Mouse (Mus musculus): ENCODE results near the gene Hebp2. TPM values are rescaled to one million over a fixed set of nuclear protein-coding genes. Genes with fewer than 3 reads are reported as not detected.
"Not testable (repeated sequence)": the region's sequence is repeated elsewhere in the genome, so short reads cannot be mapped to it uniquely, and the experiment has no call there.

Hebp2 gene
- total RNA-seq (2014; fragmentation: Nextera tagmentation) (not detected in 2 replicates), total RNA-seq (2017) (not detected in 2 replicates), polyA plus RNA-seq (2012) (not detected in 2 replicates)

DNA sequence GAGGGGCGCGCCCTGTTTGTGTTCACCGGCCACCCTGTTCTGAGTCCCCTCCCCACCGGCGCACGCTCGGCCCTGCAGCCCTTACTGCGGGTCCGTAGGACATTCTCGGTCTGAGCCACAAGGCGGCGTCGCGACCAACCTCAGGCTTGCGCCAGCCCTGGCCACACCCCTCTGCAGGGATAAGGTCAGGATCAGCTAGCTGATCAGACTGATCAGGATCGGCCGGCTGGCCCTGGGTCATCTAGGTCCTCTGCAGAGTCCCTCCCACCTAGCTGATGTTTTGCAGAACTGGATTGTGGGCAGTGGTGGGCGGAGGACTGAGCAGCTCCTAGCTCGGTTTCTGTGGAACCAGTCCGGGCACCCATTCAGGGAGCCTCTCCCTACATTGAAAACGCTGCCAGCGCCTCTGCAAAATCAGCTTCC, at the start of gene Hebp2:
Gene Hebp2 (minus strand): TSS at position 264 of the 423 bp plus-strand sequence.
- no peak within 1 kb of the TSS for H3K4me3 ChIP-seq (ENCODE audit: low read depth, low read length)
- DNase-seq (ENCODE audit: low spot score) (no peak), ATAC-seq (ENCODE audit: extremely low read depth, insufficient number of reproducible peaks, low FRiP score, poor library complexity, severe bottlenecking) (no peak)

DNA sequence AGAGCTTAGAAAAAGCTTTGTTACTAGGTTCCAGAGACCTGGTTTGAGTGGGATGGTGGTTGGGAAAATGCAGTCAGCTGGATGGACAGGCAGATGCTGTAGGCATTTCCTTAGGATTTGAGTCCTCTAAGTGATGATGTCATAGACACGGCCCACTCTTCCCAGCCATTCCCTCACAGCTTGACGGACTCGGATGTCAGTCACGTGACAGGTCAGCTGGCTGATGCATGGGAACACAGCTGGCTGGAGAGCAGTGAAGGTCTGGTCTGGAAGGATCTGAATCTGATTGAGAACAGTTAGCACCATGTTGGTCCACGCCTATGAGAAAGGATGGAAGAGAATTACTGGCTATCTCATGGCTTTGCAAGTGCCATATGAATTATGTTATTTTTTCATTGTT, 43.6 kb upstream of the Hebp2 start:
- no peak for TF ChIP-seq POLR2AphosphoS5 (IDR thresholded peaks at IDR 0.05; ENCODE audit: insufficient replicate concordance, low read depth, low read length)
- no peak for TF ChIP-seq GATA2 (IDR thresholded peaks at IDR 0.05; ENCODE audit: borderline replicate concordance, low read depth, low read length)
- no peak for TF ChIP-seq CTCF (IDR thresholded peaks at IDR 0.05; ENCODE audit: low read depth, low read length)
- no peak for TF ChIP-seq GATA1 (IDR thresholded peaks at IDR 0.05; ENCODE audit: borderline replicate concordance, low read length)
- no peak for TF ChIP-seq TAL1 (conservative IDR thresholded peaks at IDR 0.05; ENCODE audit: low read depth, low read length)
- no peaks in the 10 kb centered on the region for H3K36me3 ChIP-seq (replicated peaks)
- ATAC-seq (ENCODE audit: extremely low read depth, insufficient number of reproducible peaks, low FRiP score, poor library complexity, severe bottlenecking) (no peak), DNase-seq (ENCODE audit: low spot score) (no peak)
- H3K4me3 ChIP-seq (ENCODE audit: low read depth, low read length) = no peak overlapping the region
- no peaks in the 10 kb centered on the region for H3K27me3 ChIP-seq (ENCODE audit: insufficient read depth, low read length)
- H3K9me3 ChIP-seq (replicated peaks) = no peaks in the 10 kb centered on the region
- no peaks in the 10 kb centered on the region for H3K4me1 ChIP-seq (ENCODE audit: insufficient read depth, low read depth, low read length)

More for the DNA sequence above, at the start of gene Hebp2:
- Histone ChIP-seq H3K36me3 (replicated peaks) (no peaks in the 10 kb centered on the region), H3K27me3 (ENCODE audit: insufficient read depth, low read length) (no peaks in the 10 kb centered on the region), H3K9me3 (replicated peaks) (no peaks in the 10 kb centered on the region), H3K4me1 (ENCODE audit: insufficient read depth, low read depth, low read length) (no peaks in the 10 kb centered on the region)
- TF ChIP-seq GATA2 (IDR thresholded peaks at IDR 0.05; ENCODE audit: borderline replicate concordance, low read depth, low read length) (no peak), CTCF (IDR thresholded peaks at IDR 0.05; ENCODE audit: low read depth, low read length) (no peak)

DNA sequence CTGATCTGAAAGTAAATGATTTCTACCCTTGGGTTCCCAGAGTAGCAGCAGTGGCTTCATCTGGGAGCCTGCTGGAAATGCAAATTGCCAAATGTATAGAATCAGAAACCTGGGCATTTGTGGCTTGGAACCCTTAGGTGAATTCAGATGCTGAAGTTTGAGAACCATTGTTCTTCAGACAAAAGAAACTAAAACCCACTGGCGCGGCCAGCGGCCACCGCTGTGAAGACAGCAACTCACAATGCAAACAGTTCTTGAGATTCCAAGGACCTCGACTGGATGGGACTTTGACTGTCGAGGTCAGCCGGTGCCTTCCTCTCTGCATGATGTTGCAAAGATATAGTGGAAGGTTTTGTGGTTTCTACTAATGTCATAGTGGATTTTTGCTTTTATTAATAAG, 38.3 kb upstream of the Hebp2 start:
- Histone ChIP-seq H3K4me3 (ENCODE audit: low read depth, low read length) (no peak overlapping the region), H3K9me3 (replicated peaks) (no peaks in the 10 kb centered on the region), H3K4me1 (ENCODE audit: insufficient read depth, low read depth, low read length) (no peaks in the 10 kb centered on the region), H3K36me3 (replicated peaks) (no peaks in the 10 kb centered on the region), H3K27me3 (ENCODE audit: insufficient read depth, low read length) (no peaks in the 10 kb centered on the region)
- ATAC-seq (ENCODE audit: extremely low read depth, insufficient number of reproducible peaks, low FRiP score, poor library complexity, severe bottlenecking) = no peak
- no peak for TF ChIP-seq GATA2 (IDR thresholded peaks at IDR 0.05; ENCODE audit: borderline replicate concordance, low read depth, low read length)
- no peak for TF ChIP-seq TAL1 (conservative IDR thresholded peaks at IDR 0.05; ENCODE audit: low read depth, low read length)
- TF ChIP-seq CTCF (IDR thresholded peaks at IDR 0.05; ENCODE audit: low read depth, low read length) = no peak
- no peak for TF ChIP-seq GATA1 (IDR thresholded peaks at IDR 0.05; ENCODE audit: borderline replicate concordance, low read length)
- no peak for TF ChIP-seq POLR2AphosphoS5 (IDR thresholded peaks at IDR 0.05; ENCODE audit: insufficient replicate concordance, low read depth, low read length)
- no peak for DNase-seq (ENCODE audit: low spot score)

DNA sequence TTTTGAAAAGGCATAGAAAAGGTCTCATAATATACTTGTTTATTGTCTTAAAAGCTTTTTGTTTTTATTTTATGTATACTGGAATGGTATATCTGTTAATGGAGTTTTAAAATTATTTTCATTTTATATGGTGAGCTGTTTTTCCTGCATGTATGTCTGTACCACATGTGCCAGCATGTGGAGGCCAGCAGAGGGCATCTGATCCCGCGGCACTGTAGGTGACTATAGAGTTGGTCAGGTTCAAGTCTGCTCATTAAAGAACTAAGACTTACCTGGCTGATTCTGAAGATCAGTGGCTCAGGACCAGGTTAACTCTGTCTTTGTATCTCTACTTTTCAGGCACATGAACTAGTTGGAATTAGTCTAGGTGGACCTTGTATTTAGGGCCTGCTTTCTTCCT, 26.7 kb upstream of the Hebp2 start:
- no peaks in the 10 kb centered on the region for H3K9me3 ChIP-seq (replicated peaks)
- no peaks in the 10 kb centered on the region for H3K4me1 ChIP-seq (ENCODE audit: insufficient read depth, low read depth, low read length)
- H3K36me3 ChIP-seq (replicated peaks) = no peaks in the 10 kb centered on the region
- ATAC-seq (ENCODE audit: extremely low read depth, insufficient number of reproducible peaks, low FRiP score, poor library complexity, severe bottlenecking) (no peak), DNase-seq (ENCODE audit: low spot score) (no peak)
- no peak overlapping the region for H3K4me3 ChIP-seq (ENCODE audit: low read depth, low read length)
- TF ChIP-seq POLR2AphosphoS5 (IDR thresholded peaks at IDR 0.05; ENCODE audit: insufficient replicate concordance, low read depth, low read length) (no peak), CTCF (IDR thresholded peaks at IDR 0.05; ENCODE audit: low read depth, low read length) (no peak), TAL1 (conservative IDR thresholded peaks at IDR 0.05; ENCODE audit: low read depth, low read length) (no peak), GATA1 (IDR thresholded peaks at IDR 0.05; ENCODE audit: borderline replicate concordance, low read length) (no peak), GATA2 (IDR thresholded peaks at IDR 0.05; ENCODE audit: borderline replicate concordance, low read depth, low read length) (no peak)
- H3K27me3 ChIP-seq (ENCODE audit: insufficient read depth, low read length) = no peaks in the 10 kb centered on the region

DNA sequence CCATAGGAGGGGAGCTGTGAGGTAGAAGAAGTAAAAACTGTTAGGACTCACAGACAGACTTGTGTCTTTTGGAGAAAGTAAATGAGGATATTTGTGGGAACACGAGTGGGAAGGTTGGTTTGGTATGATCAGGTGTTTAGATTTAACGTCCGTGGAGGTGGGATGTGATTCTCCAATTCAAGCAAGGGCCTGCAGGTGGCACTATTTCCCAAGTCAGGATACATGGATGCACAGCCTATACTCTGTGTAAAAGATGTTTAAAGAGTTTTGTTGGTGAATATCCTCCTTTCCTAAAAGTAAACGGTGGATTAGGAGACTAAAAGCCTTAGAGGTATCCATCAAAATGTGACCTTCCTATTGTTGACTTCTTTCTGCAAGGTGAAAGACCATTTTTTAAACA, 17.1 kb upstream of the Hebp2 start:
- Histone ChIP-seq H3K4me3 (ENCODE audit: low read depth, low read length) (no peak overlapping the region), H3K27me3 (ENCODE audit: insufficient read depth, low read length) (peaks cover 3% of the 10 kb centered on the region; the same call in 1 of the 2 replicates), H3K9me3 (replicated peaks) (no peaks in the 10 kb centered on the region), H3K36me3 (replicated peaks) (no peaks in the 10 kb centered on the region), H3K4me1 (ENCODE audit: insufficient read depth, low read depth, low read length) (no peaks in the 10 kb centered on the region)
- no peak for TF ChIP-seq TAL1 (conservative IDR thresholded peaks at IDR 0.05; ENCODE audit: low read depth, low read length)
- TF ChIP-seq POLR2AphosphoS5 (IDR thresholded peaks at IDR 0.05; ENCODE audit: insufficient replicate concordance, low read depth, low read length) = no peak
- TF ChIP-seq GATA2 (IDR thresholded peaks at IDR 0.05; ENCODE audit: borderline replicate concordance, low read depth, low read length) = no peak
- no peak for TF ChIP-seq GATA1 (IDR thresholded peaks at IDR 0.05; ENCODE audit: borderline replicate concordance, low read length)
- TF ChIP-seq CTCF (IDR thresholded peaks at IDR 0.05; ENCODE audit: low read depth, low read length) = no peak
- DNase-seq (ENCODE audit: low spot score) (no peak), ATAC-seq (ENCODE audit: extremely low read depth, insufficient number of reproducible peaks, low FRiP score, poor library complexity, severe bottlenecking) (no peak; the same call in 1 of the 2 replicates)

DNA sequence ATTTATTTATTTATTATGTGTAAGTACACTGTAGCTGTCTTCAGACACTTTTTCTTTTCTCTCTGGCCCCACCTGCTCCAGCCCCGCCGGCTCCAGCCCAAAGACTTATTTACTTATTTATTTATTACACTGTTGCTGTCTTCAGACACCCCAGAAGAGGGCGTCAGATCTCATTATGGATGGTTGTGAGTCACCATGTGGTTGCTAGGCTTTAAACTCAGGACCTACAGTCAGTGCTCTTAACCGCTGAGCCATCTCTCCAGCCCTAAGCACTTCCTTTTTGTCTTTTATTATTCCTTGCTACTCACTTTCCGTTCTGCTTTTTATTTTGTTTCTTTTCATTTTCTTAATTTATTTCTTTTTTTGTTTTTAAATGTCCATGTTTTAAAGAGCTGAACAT, 15.6 kb upstream of the Hebp2 start:
- Histone ChIP-seq H3K9me3 (replicated peaks) (no peaks in the 10 kb centered on the region), H3K27me3 (ENCODE audit: insufficient read depth, low read length) (peaks cover 3% of the 10 kb centered on the region; the same call in 1 of the 2 replicates), H3K4me1 (ENCODE audit: insufficient read depth, low read depth, low read length) (no peaks in the 10 kb centered on the region), H3K4me3 (ENCODE audit: low read depth, low read length) (no peak overlapping the region), H3K36me3 (replicated peaks) (no peaks in the 10 kb centered on the region)
- no peak for DNase-seq (ENCODE audit: low spot score)
- no peak for ATAC-seq (ENCODE audit: extremely low read depth, insufficient number of reproducible peaks, low FRiP score, poor library complexity, severe bottlenecking)
- TF ChIP-seq GATA1 (IDR thresholded peaks at IDR 0.05; ENCODE audit: borderline replicate concordance, low read length) (no peak), GATA2 (IDR thresholded peaks at IDR 0.05; ENCODE audit: borderline replicate concordance, low read depth, low read length) (no peak), POLR2AphosphoS5 (IDR thresholded peaks at IDR 0.05; ENCODE audit: insufficient replicate concordance, low read depth, low read length) (no peak), TAL1 (conservative IDR thresholded peaks at IDR 0.05; ENCODE audit: low read depth, low read length) (no peak), CTCF (IDR thresholded peaks at IDR 0.05; ENCODE audit: low read depth, low read length) (no peak)

DNA sequence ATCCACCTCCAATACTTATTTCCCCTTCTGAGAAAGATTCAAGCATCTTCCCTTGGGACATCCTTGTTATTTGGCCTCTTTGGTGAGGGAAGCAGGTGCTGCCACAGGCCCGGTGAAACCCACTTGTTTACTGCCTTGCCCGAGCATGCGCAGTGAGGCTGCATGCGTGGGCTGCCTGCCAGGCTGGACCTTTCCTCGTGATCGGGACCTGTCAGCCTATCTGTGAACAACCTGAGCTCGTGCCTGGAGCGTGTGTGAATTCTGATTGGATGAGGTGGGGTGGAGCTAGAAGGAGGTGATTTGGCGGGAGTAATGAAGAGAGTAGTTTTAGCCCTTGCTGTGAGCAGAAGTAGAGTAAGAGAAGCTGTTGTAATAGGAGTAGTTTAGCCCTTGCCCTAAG, 13.2 kb upstream of the Hebp2 start:
- not testable (repeated sequence) for DNase-seq (ENCODE audit: low spot score); H3K9me3 ChIP-seq (replicated peaks); H3K4me1 ChIP-seq (ENCODE audit: insufficient read depth, low read depth, low read length); H3K27me3 ChIP-seq (ENCODE audit: insufficient read depth, low read length); H3K4me3 ChIP-seq (ENCODE audit: low read depth, low read length); ATAC-seq (ENCODE audit: extremely low read depth, insufficient number of reproducible peaks, low FRiP score, poor library complexity, severe bottlenecking); H3K36me3 ChIP-seq (replicated peaks)

All from G1E (cell line).